Mouse (Mus musculus) cerebral cortex, adult 2 months (tissue): ENCODE measurements around the gene Abcb8.

ENCODE experiments used
- WGBS: fragments of 180-500 bp; shearing (Covaris S2); methylation state at CpG from one replicate; pipeline ENCODE4 v1.1.7; 2018; 5-methylcytosine and 5-hydroxymethylcytosine counted together

Abcb8 gene

GRCm38 (mm10) chr5:24394165-24394894 is 867 bp downstream of the Abcb8 start:
- under 1% methylated on average over 36 of the region's 36 CpGs for WGBS

GRCm38 (mm10) chr5:24396254-24396653 is 2.8 kb downstream of the Abcb8 start:
- WGBS, result 90% methylated on average over 6 of the region's 6 CpGs

- WGBS, result 80% methylated on average over 10 of the region's 10 CpGs
These were observed 6.2 kb downstream of the Abcb8 start for GRCm38 (mm10) chr5:24399686-24400085.

- WGBS, result 90% methylated on average over 11 of the region's 11 CpGs
These were observed 6.9 kb downstream of the Abcb8 start for GRCm38 (mm10) chr5:24400362-24400761.

GRCm38 (mm10) chr5:24400911-24401605 is 7.6 kb downstream of the Abcb8 start:
- WGBS, result 93% methylated on average over 5 of the region's 5 CpGs

- WGBS, result 41% methylated on average over 9 of the region's 9 CpGs
These were observed 8.5 kb downstream of the Abcb8 start for GRCm38 (mm10) chr5:24401969-24402368.

- WGBS, result 53% methylated on average over 6 of the region's 6 CpGs
These were observed 11.3 kb downstream of the Abcb8 start for GRCm38 (mm10) chr5:24404594-24405360.

GRCm38 (mm10) chr5:24405389-24405876 is 12.0 kb downstream of the Abcb8 start:
- WGBS, result 75% methylated on average over 3 of the region's 3 CpGs

GRCm38 (mm10) chr5:24408651-24409050 is 15.2 kb downstream of the Abcb8 start:
- 79% methylated on average over 13 of the region's 13 CpGs for WGBS

- WGBS, result 89% methylated on average over 2 of the region's 2 CpGs
These were observed 16.0 kb downstream of the Abcb8 start for GRCm38 (mm10) chr5:24409466-24409865.

- 91% methylated on average over 2 of the region's 2 CpGs for WGBS
These were observed 18.6 kb downstream of the Abcb8 start for GRCm38 (mm10) chr5:24412063-24412462.

- WGBS, result 58% methylated on average over 11 of the region's 11 CpGs
These were observed 19.7 kb downstream of the Abcb8 start, which contains the start of gene Asic3 for GRCm38 (mm10) chr5:24413042-24413693. Gene Asic3, plus strand, starts transcription at chr5:24413392.

- 85% methylated on average over 13 of the region's 13 CpGs for WGBS
These were observed 20.5 kb downstream of the Abcb8 start for GRCm38 (mm10) chr5:24413938-24414337.

GRCm38 (mm10) chr5:24416222-24416736 is 22.8 kb downstream of the Abcb8 start:
- WGBS, result 2% methylated on average over 21 of the region's 21 CpGs

- 91% methylated on average over 10 of the region's 10 CpGs for WGBS
These were observed 24.1 kb downstream of the Abcb8 start for GRCm38 (mm10) chr5:24417587-24417986.

GRCm38 (mm10) chr5:24420381-24420780 is 26.9 kb downstream of the Abcb8 start:
- WGBS, result 88% methylated on average over 9 of the region's 9 CpGs

GRCm38 (mm10) chr5:24423129-24424003 is 29.9 kb downstream of the Abcb8 start, which contains the start of the genes Cdk5 and Slc4a2:
Gene Cdk5, minus strand, starts transcription at chr5:24423530.
Gene Slc4a2, plus strand, starts transcription at chr5:24423837.
- under 1% methylated on average over 46 of the region's 46 CpGs for WGBS

- WGBS, result 5% methylated on average over 21 of the region's 21 CpGs
These were observed 30.7 kb downstream of the Abcb8 start for GRCm38 (mm10) chr5:24424004-24424781.

- 2% methylated on average over 57 of the region's 60 CpGs for WGBS
These were observed 31.5 kb downstream of the Abcb8 start for GRCm38 (mm10) chr5:24424861-24425411.
